Mouse (Mus musculus) forebrain, embryonic 14.5 days (tissue): ENCODE results near the gene Rbx1. TPM values are rescaled to one million over a fixed set of nuclear protein-coding genes. Genes with fewer than 3 reads are reported as not detected.
A peak's percentile ranks its signal among the peaks of the same experiment; 100 is the strongest.

Source experiments
- ATAC-seq: fragments of 200-750 bp; cut with Nextera tagmentation; 2 replicates; pipeline ENCODE4 v1.8.0; 2017; ENCODE audit warnings: mild to moderate bottlenecking, moderate library complexity
- DNase-seq: peaks from one replicate; pipeline ENCODE4 v3.0.0-alpha.2; 2015; ENCODE audit warnings: low spot score
- H3K27ac ChIP-seq: fragments of 300-500 bp; sonication (generic); 2 replicates; pipeline ENCODE4 v1.5.1; 2014; ENCODE audit warnings: low read depth, mild to moderate bottlenecking, control low read depth, low read length, moderate library complexity
- H3K27me3 ChIP-seq: fragments of 300-500 bp; sonication (generic); replicated peaks from 2 replicates; pipeline ENCODE4 v1.6.1; 2014; ENCODE audit warnings: low read length, control low read depth, mixed read lengths; ENCODE audit not compliant: control insufficient read depth, insufficient read depth
- H3K36me3 ChIP-seq: fragments of 300-500 bp; sonication (generic); 2 replicates; pipeline ENCODE4 v1.6.1; 2014; ENCODE audit warnings: low read length, control low read depth; ENCODE audit not compliant: control insufficient read depth, insufficient read depth
- H3K4me1 ChIP-seq: fragments of 300-500 bp; sonication (generic); 2 replicates; pipeline ENCODE4 v1.6.1; 2014; ENCODE audit warnings: antibody characterized with exemption, low read length, control low read depth; ENCODE audit not compliant: control insufficient read depth, insufficient read depth
- H3K4me2 ChIP-seq: fragments of 300-500 bp; sonication (generic); 2 replicates; pipeline ENCODE4 v1.6.1; 2014; ENCODE audit warnings: mild to moderate bottlenecking, control low read depth, low read length
- H3K4me3 ChIP-seq: fragments of 300-500 bp; sonication (generic); 2 replicates; pipeline ENCODE4 v1.5.1; 2014; ENCODE audit warnings: low read depth, low read length, control low read depth
- H3K9ac ChIP-seq: fragments of 300-500 bp; sonication (generic); 2 replicates; pipeline ENCODE4 v1.6.1; 2014; ENCODE audit warnings: mild to moderate bottlenecking, low read length, control low read depth, moderate library complexity
- H3K9me3 ChIP-seq: fragments of 300-500 bp; sonication (generic); replicated peaks from 2 replicates; pipeline ENCODE4 v1.6.1; 2016; ENCODE audit warnings: low read length, control low read depth, mixed read lengths; ENCODE audit not compliant: control insufficient read depth
- WGBS: fragments of 180-500 bp; shearing (Covaris S2); extraction: QIAGEN DNeasy Blood & Tissue Kit; methylation state at CpG from one replicate; pipeline ENCODE4 v1.1.7; 2014; 5-methylcytosine and 5-hydroxymethylcytosine counted together
- polyA plus RNA-seq: library from polyadenylated mRNA; unstranded; fragments of >200 nt; fragmentation: Nextera tagmentation; extraction: Ambion mirVana; gene quantifications from 2 replicates; pipeline ENCODE4 v1.2.1, GENCODE M21; 2014

Gene Rbx1
- polyA plus RNA-seq, 1 experiment from 2014 or later = 641 TPM

DNA sequence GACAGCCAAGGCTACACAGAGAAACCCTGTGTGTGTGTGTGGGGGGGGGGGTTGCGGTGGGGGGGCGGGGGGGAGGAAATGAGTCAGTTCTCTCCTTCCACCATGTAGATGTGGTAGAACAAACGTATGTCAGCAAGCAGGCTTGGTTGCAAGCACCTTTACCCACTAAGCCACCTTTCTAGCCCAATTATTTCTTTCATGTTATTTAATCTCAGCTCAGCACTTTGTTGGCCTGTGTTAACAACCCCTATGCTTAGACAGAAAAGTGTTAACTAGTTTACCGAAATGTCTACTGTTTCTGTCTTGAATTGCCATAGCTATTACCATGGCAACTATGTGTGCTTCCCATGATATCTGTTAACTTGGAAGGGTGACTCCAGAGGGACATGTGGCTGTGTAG, 44.5 kb downstream of the Rbx1 start:
- no peak overlapping the region for H3K9ac ChIP-seq
- no peak for DNase-seq
- no peaks in the 10 kb centered on the region for H3K9me3 ChIP-seq
- no peak overlapping the region for H3K4me2 ChIP-seq
- H3K27me3 ChIP-seq = no peaks in the 10 kb centered on the region
- no peak for ATAC-seq
- WGBS = 78% methylated on average over 4 of the region's 4 CpGs
- H3K4me1 ChIP-seq = no peaks in the 10 kb centered on the region
- H3K27ac ChIP-seq = no peak overlapping the region
- H3K4me3 ChIP-seq = no peak overlapping the region
- H3K36me3 ChIP-seq = no peaks in the 10 kb centered on the region

DNA sequence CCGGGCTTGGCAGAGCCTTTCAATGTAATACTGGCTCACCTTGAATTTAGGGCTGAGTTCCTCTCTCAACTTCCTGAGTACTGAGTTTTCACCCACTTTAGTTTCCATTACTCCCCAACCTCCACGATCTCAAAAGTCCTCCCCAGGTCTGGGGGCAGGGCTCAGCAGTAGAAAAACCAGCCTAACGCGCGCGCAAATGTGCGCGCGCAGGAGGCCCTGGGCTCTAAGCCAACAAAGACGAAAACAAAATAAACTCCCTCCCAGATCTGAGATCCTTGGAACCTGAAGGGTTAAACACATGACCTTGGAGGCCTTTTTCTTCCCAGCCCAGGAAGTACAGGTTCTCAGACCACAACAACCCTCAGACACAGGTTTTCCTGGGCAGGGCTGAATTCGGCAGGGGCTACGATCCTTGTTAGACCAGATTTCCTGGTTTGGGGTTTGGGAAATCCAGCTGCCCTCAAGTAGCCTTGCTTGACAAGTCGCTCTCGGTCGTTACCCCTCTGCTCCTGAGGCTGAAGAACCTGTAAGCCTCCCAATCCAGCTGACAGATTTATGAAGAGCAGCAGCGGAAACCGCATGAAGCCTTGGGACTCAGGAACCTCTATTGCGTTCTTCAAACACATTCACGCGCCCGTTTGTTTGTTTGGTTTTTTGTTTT, 45.6 kb downstream of the Rbx1 start:
- Histone ChIP-seq H3K9ac (no peak overlapping the region), H3K4me1 (no peaks in the 10 kb centered on the region), H3K4me3 (no peak overlapping the region), H3K27ac (no peak overlapping the region), H3K9me3 (no peaks in the 10 kb centered on the region), H3K36me3 (no peaks in the 10 kb centered on the region), H3K4me2 (peak overlapping the region; percentile 2; the same call in 1 of the 2 replicates), H3K27me3 (no peaks in the 10 kb centered on the region)
- ATAC-seq (no peak), DNase-seq (peak; percentile 13)
- WGBS = 54% methylated on average over 21 of the region's 21 CpGs

DNA sequence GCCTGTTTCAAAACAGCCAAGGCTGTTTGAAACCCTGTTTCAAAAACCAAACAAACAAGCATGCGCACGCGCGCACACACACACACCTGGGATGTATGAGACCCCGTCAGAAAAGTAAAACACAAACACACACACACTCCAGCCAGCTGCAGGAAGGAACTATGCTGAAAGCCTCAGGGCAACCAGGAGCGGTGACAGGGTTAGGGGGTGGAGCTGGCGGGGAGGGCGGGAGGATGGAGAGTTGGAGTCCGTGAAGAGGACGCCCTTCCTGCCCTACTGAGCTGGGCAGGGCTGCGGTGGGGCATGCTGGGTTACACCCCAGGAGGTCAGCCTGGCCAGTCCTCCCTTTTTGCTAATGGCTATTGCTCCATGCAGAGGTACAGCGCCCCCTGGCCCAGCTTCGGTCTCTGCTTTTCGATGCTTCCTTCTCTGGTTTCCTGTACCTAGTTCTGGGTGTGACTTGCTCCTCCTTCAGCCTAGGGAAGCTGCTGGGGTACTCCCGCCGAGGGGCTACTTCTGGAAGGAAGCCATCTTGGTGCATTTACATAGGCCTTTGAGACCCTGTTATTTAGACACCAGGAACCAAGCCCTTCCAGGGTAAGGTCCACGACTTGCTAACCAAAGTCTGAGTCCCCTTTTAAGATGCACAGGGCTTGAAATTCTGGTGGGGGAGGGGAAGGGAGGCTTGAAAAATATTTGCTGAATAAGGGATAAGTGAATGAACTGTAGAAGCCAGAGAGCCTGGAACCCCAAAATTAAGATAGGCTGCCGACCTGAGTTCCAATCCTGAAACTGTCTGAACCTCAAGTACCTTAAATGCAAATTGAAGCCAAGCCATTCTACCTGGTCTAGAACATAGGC, 48.2 kb downstream of the Rbx1 start:
- Histone ChIP-seq H3K27me3 (no peaks in the 10 kb centered on the region), H3K36me3 (no peaks in the 10 kb centered on the region), H3K27ac (no peak overlapping the region), H3K4me3 (0 out of 2 replicates have a peak overlapping the region, but pooled peaks have one; percentile 7), H3K9ac (0 out of 2 replicates have a peak overlapping the region, but pooled peaks have one; percentile 9), H3K4me1 (no peaks in the 10 kb centered on the region), H3K9me3 (no peaks in the 10 kb centered on the region), H3K4me2 (peak overlapping the region; percentile 47)
- no peak for ATAC-seq
- whole genome bisulfite sequencing = 15% methylated on average over 18 of the region's 18 CpGs
- peak; percentile 41 for DNase-seq

DNA sequence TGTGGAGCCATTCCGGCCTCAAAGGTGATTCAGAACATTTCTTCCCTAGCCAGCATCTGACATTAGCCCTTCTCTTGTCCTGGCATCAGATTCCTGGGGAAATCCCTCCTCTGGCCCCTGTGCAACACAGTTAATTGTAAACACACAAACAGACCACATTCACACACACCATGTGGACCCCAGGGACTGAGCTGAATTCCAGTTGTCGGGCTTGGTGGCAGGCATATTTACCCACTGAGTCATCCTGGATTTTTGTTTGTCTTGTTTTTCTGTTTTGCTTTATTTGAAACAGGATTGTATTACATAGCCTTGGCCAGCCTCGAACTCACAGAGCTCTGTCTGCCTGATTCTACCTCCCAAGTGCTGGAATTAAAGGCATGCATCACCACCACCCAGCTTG, 49.1 kb downstream of the Rbx1 start:
- Histone ChIP-seq H3K9me3 (no peaks in the 10 kb centered on the region), H3K4me2 (no peak overlapping the region), H3K9ac (no peak overlapping the region), H3K4me3 (no peak overlapping the region), H3K27ac (no peak overlapping the region), H3K4me1 (no peaks in the 10 kb centered on the region), H3K36me3 (no peaks in the 10 kb centered on the region), H3K27me3 (no peaks in the 10 kb centered on the region)
- WGBS = 82% methylated on average over 3 of the region's 3 CpGs
- DNase-seq (no peak), ATAC-seq (no peak)

DNA sequence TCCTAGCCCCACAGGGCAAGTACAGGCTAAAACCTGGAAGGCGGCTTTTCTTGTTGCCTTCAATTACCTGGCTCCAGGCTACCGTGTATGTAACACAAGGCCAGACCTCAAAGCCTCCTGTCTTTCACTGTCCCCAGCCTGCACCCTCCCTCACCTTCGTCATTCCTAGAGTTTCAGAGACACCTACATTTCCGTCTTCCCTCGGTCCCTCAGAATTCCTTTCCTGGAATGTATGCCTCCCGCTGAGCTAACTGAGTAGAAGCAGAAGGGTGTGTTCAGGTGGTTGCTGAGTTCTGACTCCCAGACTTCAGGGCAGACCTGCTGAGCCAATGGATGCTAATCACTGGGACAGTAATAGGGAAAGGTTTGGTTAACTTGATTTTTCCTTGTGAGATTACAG, 51.9 kb downstream of the Rbx1 start:
- Histone ChIP-seq H3K36me3 (no peaks in the 10 kb centered on the region), H3K4me2 (no peak overlapping the region), H3K4me3 (no peak overlapping the region), H3K9me3 (no peaks in the 10 kb centered on the region), H3K9ac (no peak overlapping the region), H3K27me3 (no peaks in the 10 kb centered on the region), H3K27ac (no peak overlapping the region), H3K4me1 (peaks cover 3% of the 10 kb centered on the region; the same call in 1 of the 2 replicates)
- ATAC-seq (no peak), DNase-seq (no peak)
- 56% methylated on average over 6 of the region's 6 CpGs for WGBS

DNA sequence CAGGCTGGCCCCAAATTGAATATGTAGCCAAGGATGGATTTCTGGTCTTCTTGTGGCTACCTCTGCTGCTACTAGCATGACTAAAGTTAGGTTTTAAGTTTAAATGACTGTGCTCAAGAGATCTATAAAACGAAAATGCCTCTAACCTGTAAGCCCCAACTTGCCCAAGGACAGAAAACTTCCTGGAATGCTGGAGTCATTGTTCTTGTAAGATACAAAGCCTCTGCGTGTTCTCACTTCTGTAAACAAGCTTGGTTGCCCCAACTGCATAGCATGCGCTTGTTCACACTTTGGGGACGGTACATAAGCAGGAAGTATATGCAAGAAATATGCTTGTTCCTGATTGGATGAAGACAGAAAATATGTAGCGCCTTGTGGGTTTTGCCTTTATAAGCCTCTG, 52.7 kb downstream of the Rbx1 start:
- 81% methylated on average over 5 of the region's 5 CpGs for WGBS
- no peaks in the 10 kb centered on the region for H3K36me3 ChIP-seq
- H3K27ac ChIP-seq = no peak overlapping the region
- H3K9ac ChIP-seq = no peak overlapping the region
- no peak overlapping the region for H3K4me3 ChIP-seq
- no peaks in the 10 kb centered on the region for H3K27me3 ChIP-seq
- H3K4me1 ChIP-seq = peaks cover 3% of the 10 kb centered on the region; the same call in 1 of the 2 replicates
- ATAC-seq (no peak), DNase-seq (no peak)
- H3K9me3 ChIP-seq = no peaks in the 10 kb centered on the region
- H3K4me2 ChIP-seq = no peak overlapping the region

DNA sequence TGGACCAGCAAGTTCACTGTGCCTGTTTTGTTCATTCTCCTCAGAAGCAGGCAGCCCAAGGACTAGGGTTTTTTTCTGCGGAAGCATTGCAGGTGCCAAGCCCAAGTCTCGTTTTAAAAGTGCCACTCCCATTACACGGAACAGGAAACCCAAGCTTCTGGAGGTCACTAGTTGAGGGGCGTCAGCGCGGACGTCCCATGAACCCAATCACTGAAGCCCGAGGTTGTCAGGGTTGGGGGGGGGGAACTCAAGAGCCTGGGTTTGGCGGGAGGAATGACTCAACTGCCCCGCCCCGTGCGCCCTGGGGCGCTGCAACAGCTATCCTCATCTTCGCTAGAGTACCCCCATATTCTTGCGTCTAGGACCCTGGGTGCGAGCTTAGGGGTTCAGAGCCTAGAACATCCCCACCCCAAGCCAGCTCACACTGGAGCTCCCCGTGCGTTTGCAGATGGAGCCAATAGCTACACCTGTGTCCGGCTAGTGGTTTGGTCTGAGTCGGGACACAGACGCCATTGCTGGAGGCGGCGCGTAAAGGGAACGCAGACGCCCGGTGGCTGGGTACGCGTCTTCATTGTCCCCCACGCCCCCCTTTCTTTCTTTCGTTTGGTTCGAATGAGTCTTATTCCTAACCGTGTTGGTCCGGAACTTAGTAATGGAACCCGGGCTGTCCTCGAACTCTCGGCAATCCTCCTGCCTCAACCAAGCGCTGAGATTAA, 56.1 kb downstream of the Rbx1 start:
- Histone ChIP-seq H3K9ac (peak overlapping the region; percentile 75), H3K27me3 (no peaks in the 10 kb centered on the region; the same call in 1 of the 2 replicates), H3K9me3 (no peaks in the 10 kb centered on the region), H3K4me3 (peak overlapping the region; percentile 55), H3K4me2 (peak overlapping the region; percentile 96), H3K36me3 (no peaks in the 10 kb centered on the region), H3K27ac (peak overlapping the region; percentile 81; the same call in 1 of the 2 replicates), H3K4me1 (peaks cover 5% of the 10 kb centered on the region; the same call in 1 of the 2 replicates)
- peak; percentile 44 for ATAC-seq
- DNase-seq = peak; percentile 52
- 1% methylated on average over 38 of the region's 38 CpGs for WGBS

DNA sequence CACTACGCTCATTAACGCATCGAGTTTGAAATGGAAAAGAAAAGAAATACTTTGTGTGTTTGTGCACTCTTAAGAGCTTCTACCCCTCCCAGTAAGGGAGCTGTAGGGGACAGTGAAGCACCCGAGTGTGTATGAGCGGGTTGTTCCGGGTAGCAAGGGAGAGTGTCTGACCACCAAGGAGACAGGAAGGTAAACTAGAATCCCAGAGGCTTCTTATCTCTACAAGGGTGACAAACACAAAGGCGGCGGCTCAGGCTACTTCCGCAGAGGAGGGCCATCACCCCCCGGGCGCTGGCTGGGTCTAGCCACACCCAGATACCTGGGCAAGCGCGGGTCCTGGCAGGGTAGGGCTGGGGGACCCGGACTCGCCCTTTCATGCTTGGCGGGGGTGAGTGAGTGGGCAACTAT, 56.7 kb downstream of the Rbx1 start:
- under 1% methylated on average over 16 of the region's 16 CpGs for WGBS
- Histone ChIP-seq H3K4me3 (peak overlapping the region; percentile 55), H3K9me3 (no peaks in the 10 kb centered on the region), H3K9ac (peak overlapping the region; percentile 75), H3K4me2 (peak overlapping the region; percentile 96), H3K4me1 (peaks cover 5% of the 10 kb centered on the region; the same call in 1 of the 2 replicates), H3K27me3 (no peaks in the 10 kb centered on the region; the same call in 1 of the 2 replicates), H3K36me3 (no peaks in the 10 kb centered on the region), H3K27ac (peak overlapping the region; percentile 81; the same call in 1 of the 2 replicates)
- DNase-seq (no peak), ATAC-seq (peak; percentile 66)
